Mouse (Mus musculus) kidney, adult 2 months (tissue): ENCODE measurements around the gene Pafah1b1.

Source experiments
- CTCF ChIP-seq: fragments of 200-500 bp; conservative IDR thresholded peaks from 2 replicates; pipeline ENCODE4 v1.5.1; 2011; ENCODE audit warnings: low read depth, mild to moderate bottlenecking, control low read depth, low read length, moderate library complexity, mixed read lengths; ENCODE audit not compliant: insufficient read depth, insufficient read length
- POLR2A ChIP-seq: fragments of 200-500 bp; IDR thresholded peaks from one replicate; pipeline ENCODE4 v1.6.1; 2011; ENCODE audit warnings: low read depth, low read length, control low read depth

- no peak for TF ChIP-seq CTCF
- TF ChIP-seq POLR2A: no peak
These were observed 56.9 kb downstream of the Pafah1b1 start for GRCm38 (mm10) chr11:74667582-74668010.
